Mouse (Mus musculus) testis, adult 2 months (tissue): ENCODE data around the gene D330045A20Rik. TPM values are rescaled to one million over a fixed set of nuclear protein-coding genes. Genes with fewer than 3 reads are reported as not detected.
"Not testable (repeated sequence)": the region's sequence is repeated elsewhere in the genome, so short reads cannot be mapped to it uniquely, and the experiment has no call there.

Experiments
- H3K27ac ChIP-seq: fragments of 200-500 bp; 2 replicates; pipeline ENCODE4 v1.5.1; 2012; ENCODE audit warnings: low read depth, low read length; ENCODE audit not compliant: control insufficient read depth, insufficient read depth
- H3K27me3 ChIP-seq: fragments of 200-500 bp; 2 replicates; pipeline ENCODE4 v1.6.1; 2012; ENCODE audit warnings: mild to moderate bottlenecking, low read length, moderate library complexity; ENCODE audit not compliant: control insufficient read depth, insufficient read depth
- H3K36me3 ChIP-seq: fragments of 200-500 bp; 2 replicates; pipeline ENCODE4 v1.6.1; 2012; ENCODE audit warnings: mild to moderate bottlenecking, low read length; ENCODE audit not compliant: control insufficient read depth, insufficient read depth
- H3K4me1 ChIP-seq: fragments of 200-500 bp; 2 replicates; pipeline ENCODE4 v1.6.1; 2012; ENCODE audit warnings: low read length; ENCODE audit not compliant: control insufficient read depth, insufficient read depth
- H3K4me3 ChIP-seq: fragments of 200-500 bp; 2 replicates; pipeline ENCODE4 v1.5.1; 2012; ENCODE audit warnings: low read depth, mild to moderate bottlenecking, low read length, moderate library complexity, mixed read lengths; ENCODE audit not compliant: control insufficient read depth
- CTCF ChIP-seq: fragments of 200-500 bp; IDR thresholded peaks from 2 replicates; pipeline ENCODE4 v1.5.1; 2012; ENCODE audit warnings: low read depth, mild to moderate bottlenecking, inconsistent platforms, low read length, moderate library complexity; ENCODE audit not compliant: control insufficient read depth, insufficient read depth, insufficient replicate concordance
- POLR2A ChIP-seq: fragments of 200-500 bp; IDR thresholded peaks from 2 replicates; pipeline ENCODE4 v1.6.1; 2012; ENCODE audit warnings: low read depth, mild to moderate bottlenecking, inconsistent platforms, low read length, moderate library complexity; ENCODE audit not compliant: control insufficient read depth
- polyA plus RNA-seq: library from polyadenylated mRNA; depleted of rRNA; stranded (reverse); fragments of >200 nt; gene quantifications from 2 replicates; pipeline ENCODE4 v1.2.3, GENCODE M21; 2012; rRNA removed

Gene D330045A20Rik
- 0.25 and 0.26 TPM in 2 replicates for polyA plus RNA-seq

GRCm38 (mm10) chrX:139480022-139480894 lies at the start of gene D330045A20Rik:
D330045A20Rik (plus strand) TSS chrX:139480367.
- H3K27ac ChIP-seq = no peak within 1 kb of the TSS; the same call in 1 of the 2 replicates
- H3K36me3 ChIP-seq = no peaks in the 10 kb centered on the region
- no peaks in the 10 kb centered on the region for H3K27me3 ChIP-seq
- 0 out of 2 replicates have a peak, but pooled peaks cover 2% of the 10 kb centered on the region for H3K4me1 ChIP-seq
- TF ChIP-seq CTCF (no peak), POLR2A (no peak)
- H3K4me3 ChIP-seq = peak within 1 kb of the TSS; percentile 33

- Histone ChIP-seq H3K36me3 (no peaks in the 10 kb centered on the region), H3K4me3 (no peak overlapping the region), H3K4me1 (no peaks in the 10 kb centered on the region), H3K27me3 (no peaks in the 10 kb centered on the region), H3K27ac (no peak overlapping the region)
- TF ChIP-seq POLR2A = no peak
- TF ChIP-seq CTCF = no peak
These were observed 47.6 kb upstream of the D330045A20Rik start for GRCm38 (mm10) chrX:139432550-139432949.

- no peak overlapping the region for H3K4me3 ChIP-seq
- no peaks in the 10 kb centered on the region for H3K27me3 ChIP-seq
- TF ChIP-seq POLR2A (no peak), CTCF (no peak)
- no peaks in the 10 kb centered on the region for H3K36me3 ChIP-seq
- no peak overlapping the region for H3K27ac ChIP-seq
- no peaks in the 10 kb centered on the region for H3K4me1 ChIP-seq
These were observed 45.0 kb upstream of the D330045A20Rik start for GRCm38 (mm10) chrX:139435202-139435601.

- not testable (repeated sequence) for H3K27me3 ChIP-seq, H3K36me3 ChIP-seq, H3K27ac ChIP-seq, H3K4me1 ChIP-seq, H3K4me3 ChIP-seq
These were observed 39.1 kb upstream of the D330045A20Rik start for GRCm38 (mm10) chrX:139441057-139441456.

- Histone ChIP-seq H3K27ac (no peak overlapping the region), H3K4me3 (no peak overlapping the region), H3K27me3 (no peaks in the 10 kb centered on the region), H3K36me3 (no peaks in the 10 kb centered on the region), H3K4me1 (no peaks in the 10 kb centered on the region)
- no peak for TF ChIP-seq CTCF
- TF ChIP-seq POLR2A = no peak
These were observed 23.4 kb upstream of the D330045A20Rik start for GRCm38 (mm10) chrX:139456812-139457211.

GRCm38 (mm10) chrX:139482083-139482482 lies 1.9 kb downstream of the D330045A20Rik start:
- Histone ChIP-seq H3K4me1 (0 out of 2 replicates have a peak, but pooled peaks cover 2% of the 10 kb centered on the region), H3K27me3 (no peaks in the 10 kb centered on the region), H3K36me3 (no peaks in the 10 kb centered on the region), H3K27ac (no peak overlapping the region), H3K4me3 (no peak overlapping the region)
- TF ChIP-seq POLR2A (no peak), CTCF (no peak)

- no peak for TF ChIP-seq POLR2A
- TF ChIP-seq CTCF = no peak
- no peaks in the 10 kb centered on the region for H3K36me3 ChIP-seq
- H3K27ac ChIP-seq = no peak overlapping the region
- H3K4me1 ChIP-seq = 0 out of 2 replicates have a peak, but pooled peaks cover 2% of the 10 kb centered on the region
- H3K27me3 ChIP-seq = no peaks in the 10 kb centered on the region
- no peak overlapping the region for H3K4me3 ChIP-seq
These were observed 4.8 kb downstream of the D330045A20Rik start for GRCm38 (mm10) chrX:139484974-139485373.

- H3K4me3 ChIP-seq = no peak overlapping the region
- no peaks in the 10 kb centered on the region for H3K27me3 ChIP-seq
- H3K4me1 ChIP-seq = no peaks in the 10 kb centered on the region
- TF ChIP-seq CTCF = no peak
- TF ChIP-seq POLR2A = no peak
- no peaks in the 10 kb centered on the region for H3K36me3 ChIP-seq
- H3K27ac ChIP-seq = no peak overlapping the region
These were observed 36.0 kb downstream of the D330045A20Rik start for GRCm38 (mm10) chrX:139516156-139516555.
